Mouse (Mus musculus): ENCODE data around the gene Pias4. TPM values are rescaled to one million over a fixed set of nuclear protein-coding genes. Genes with fewer than 3 reads are reported as not detected.

The Pias4 gene
- polyA plus RNA-seq, 1 experiment = 12.5 TPM

- no peak for DNase-seq (ENCODE audit: low spot score)
These were observed 29.5 kb downstream of the Pias4 start for GRCm38 (mm10) chr10:81138131-81138782.

DNA sequence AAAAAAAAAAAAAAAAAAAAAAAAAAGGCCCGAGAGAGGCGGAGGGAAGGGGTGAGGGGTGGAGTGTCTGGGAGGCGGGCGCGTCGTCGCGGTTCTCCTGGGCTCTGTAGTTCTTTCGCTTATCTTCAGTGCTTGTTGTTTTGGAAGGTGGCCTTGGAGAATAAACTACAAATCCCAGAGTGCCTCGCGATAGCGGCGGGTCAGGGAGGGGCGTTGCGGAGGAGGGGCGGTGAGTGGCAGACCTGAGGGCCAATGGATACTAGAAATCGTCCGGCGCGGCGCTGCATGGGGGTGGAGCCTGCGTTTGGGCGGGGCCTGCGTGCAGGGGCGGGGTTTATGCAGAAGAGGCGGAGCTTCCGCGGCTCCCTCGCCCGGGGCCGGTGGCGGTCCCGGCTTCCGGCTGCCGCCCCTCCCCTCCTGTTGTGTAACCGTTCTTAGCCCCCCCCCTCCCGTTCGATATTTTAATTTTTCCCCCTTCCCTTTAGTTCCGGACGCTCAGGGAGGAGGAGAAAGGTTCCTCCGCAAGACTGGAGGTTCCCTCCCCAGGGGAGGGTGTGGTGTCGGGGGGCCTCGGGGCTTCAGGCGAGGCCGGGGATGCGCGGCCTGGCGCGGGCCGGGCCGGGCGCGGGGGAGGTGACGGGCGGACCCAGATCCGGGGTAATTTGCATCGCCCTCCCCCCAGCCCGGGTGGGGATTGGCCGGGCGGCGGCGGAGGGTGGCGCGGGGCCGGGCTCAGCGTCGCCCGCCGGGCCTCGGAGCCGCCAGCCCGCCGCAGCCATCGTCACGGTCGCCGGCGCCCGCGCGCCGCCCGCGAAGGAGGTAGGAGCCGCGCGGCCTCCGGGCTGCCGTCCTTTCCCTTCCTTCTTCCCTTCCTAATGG lies 30.2 kb downstream of the Pias4 start:
- peak; percentile 99 for DNase-seq (ENCODE audit: low spot score)

- peak; percentile 86 for DNase-seq (ENCODE audit: low spot score)
These were observed 31.0 kb downstream of the Pias4 start for GRCm38 (mm10) chr10:81136706-81137231.

GRCm38 (mm10) chr10:81135831-81136705 lies 31.7 kb downstream of the Pias4 start:
- no peak for DNase-seq (ENCODE audit: low spot score)

- DNase-seq (ENCODE audit: low spot score) = no peak
These were observed 32.6 kb downstream of the Pias4 start, which contains the start of gene Zbtb7a for GRCm38 (mm10) chr10:81134966-81135681. Zbtb7a (plus strand) TSS chr10:81135220.

GRCm38 (mm10) chr10:81134181-81134587 lies 33.5 kb downstream of the Pias4 start:
- no peak for DNase-seq (ENCODE audit: low spot score)

DNA sequence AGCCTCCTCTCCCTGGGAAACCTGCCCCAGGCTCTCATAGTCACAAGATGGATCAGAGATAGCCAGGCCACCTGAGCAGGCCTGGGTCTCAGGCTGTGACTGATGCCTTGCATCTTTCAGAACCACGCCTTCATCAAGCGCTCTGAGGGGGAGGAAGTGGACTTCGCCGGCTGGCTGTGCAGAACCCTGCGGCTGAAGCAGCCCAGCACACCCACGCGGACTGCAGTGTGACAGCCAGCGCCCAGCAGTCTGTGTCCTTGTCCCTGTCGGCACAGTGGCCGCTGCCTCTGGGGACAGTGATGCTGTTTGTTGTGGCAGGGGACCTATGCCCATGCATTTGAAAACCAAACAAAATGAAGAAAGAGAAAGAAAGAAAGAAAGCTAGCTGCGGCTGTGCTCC lies 44.2 kb downstream of the Pias4 start:
- no peak for DNase-seq (ENCODE audit: low spot score)

GRCm38 (mm10) chr10:81122889-81123288 lies 44.8 kb downstream of the Pias4 start:
- no peak for DNase-seq (ENCODE audit: low spot score)

DNA sequence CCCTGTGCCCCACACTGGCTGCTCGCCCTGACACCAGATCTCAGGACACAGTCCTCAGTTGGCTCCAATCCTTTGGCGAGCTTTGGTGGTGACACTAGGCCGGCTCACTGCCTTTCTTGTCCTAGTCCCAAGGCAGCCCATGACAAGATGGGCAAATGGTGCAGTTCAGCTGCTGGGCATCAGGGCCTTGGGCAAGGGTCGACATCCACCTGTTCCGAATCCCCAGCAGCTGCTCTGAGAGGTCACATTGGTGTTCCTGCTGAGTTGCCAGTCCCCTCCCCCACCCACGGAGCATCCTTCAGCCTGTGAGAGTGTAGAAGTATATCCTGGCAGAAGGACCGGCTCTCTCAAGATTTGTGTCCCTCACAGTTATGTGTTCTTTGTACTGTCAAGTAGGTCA lies 47.1 kb downstream of the Pias4 start:
- DNase-seq (ENCODE audit: low spot score) = no peak

GRCm38 (mm10) chr10:81119625-81120024 lies 48.1 kb downstream of the Pias4 start:
- no peak for DNase-seq (ENCODE audit: low spot score)

- DNase-seq (ENCODE audit: low spot score) = no peak
These were observed 54.8 kb downstream of the Pias4 start for GRCm38 (mm10) chr10:81112946-81113345.

DNA sequence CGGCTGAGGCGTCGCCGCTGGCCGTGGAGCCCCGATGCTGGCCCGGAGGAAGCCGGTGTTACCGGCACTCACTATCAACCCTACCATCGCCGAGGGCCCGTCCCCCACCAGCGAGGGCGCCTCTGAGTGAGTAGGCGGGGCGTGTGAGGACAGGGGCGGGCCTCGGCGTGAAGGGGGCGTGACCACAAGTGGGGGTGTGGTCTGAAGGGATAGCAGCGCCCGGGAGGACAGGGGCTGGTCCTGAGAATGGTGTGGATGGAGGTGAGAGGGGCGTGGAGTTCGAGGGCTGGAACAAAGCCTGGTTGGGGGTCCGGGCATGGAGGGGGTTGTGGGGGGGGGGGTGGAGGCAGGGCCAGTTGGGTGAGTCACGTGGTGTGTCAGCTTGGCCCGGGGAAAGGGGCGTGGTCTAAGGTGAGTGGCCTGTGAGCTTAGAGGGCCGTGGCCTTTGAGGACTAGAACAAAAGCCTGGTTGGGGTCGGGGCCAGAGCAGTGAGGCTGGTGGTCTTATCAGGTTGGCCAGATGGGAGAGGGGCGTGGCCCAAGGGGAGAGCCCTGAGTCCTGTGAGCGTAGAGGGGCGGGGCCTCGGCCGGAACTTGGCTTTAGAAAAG lies 61.5 kb downstream of the Pias4 start:
- DNase-seq (ENCODE audit: low spot score) = peak; percentile 83

DNA sequence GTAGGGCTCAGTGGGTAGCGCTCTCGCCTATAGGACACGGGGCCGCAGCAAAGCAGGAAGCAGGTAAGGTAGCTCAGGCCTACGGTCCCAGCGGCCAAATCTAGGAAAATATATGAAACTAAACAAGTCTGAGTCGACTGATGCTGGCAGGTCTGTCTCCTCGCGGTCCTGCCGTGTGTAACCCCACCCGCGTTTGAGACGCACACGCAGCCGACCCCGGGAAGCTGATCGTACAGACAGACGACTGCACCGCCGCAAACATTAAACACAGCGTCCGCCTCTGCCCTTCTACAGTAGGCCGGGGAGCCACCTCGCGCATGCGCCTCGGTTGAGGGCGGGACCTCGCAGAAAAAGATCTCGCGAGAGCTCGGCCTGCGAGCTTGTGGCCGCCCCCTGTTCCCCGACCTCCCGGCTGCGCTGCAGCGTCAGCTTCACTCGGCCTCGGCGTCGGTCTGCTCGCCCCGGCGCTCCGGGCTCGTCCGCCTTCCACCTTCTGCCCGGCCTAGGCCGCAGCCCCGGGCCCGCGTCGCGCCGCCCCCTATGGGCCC lies 62.1 kb downstream of the Pias4 start, which contains the start of gene Map2k2:
Map2k2 (plus strand) TSS at position 351 of the 548 bp plus-strand sequence.
- DNase-seq (ENCODE audit: low spot score) = peak; percentile 96

Other genes starting within 250 kb of the Pias4 start
- 10.5 and 14.1 TPM in 2 replicates for gene Lmnb2, start 249.7 kb downstream of the Pias4 start, polyA plus RNA-seq (2012; rRNA removed)
- gene Gadd45b, start 237.8 kb downstream of the Pias4 start, polyA plus RNA-seq (2012; rRNA removed) = 17.9 and 29.9 TPM in 2 replicates
- gene Gng7, start 153.0 kb downstream of the Pias4 start, polyA plus RNA-seq (2012; rRNA removed) = 4.2 and 5.4 TPM in 2 replicates
- gene Diras1, start 142.3 kb downstream of the Pias4 start, polyA plus RNA-seq (2012; rRNA removed) = 0.12 and 0.17 TPM in 2 replicates
- gene Slc39a3, start 130.5 kb downstream of the Pias4 start, polyA plus RNA-seq (2012; rRNA removed) = 25.3 and 29.3 TPM in 2 replicates
- 90.0 and 93.9 TPM in 2 replicates for gene Sgta, start 107.7 kb downstream of the Pias4 start, polyA plus RNA-seq (2012; rRNA removed)
- 21.7 and 22.7 TPM in 2 replicates for gene Thop1, start 97.9 kb downstream of the Pias4 start, polyA plus RNA-seq (2012; rRNA removed)
- gene Creb3l3, start 69.0 kb downstream of the Pias4 start, polyA plus RNA-seq (2012; rRNA removed) = 1.1 and 1.2 TPM in 2 replicates
- 119 TPM in 2 replicates for gene Map2k2, start 62.0 kb downstream of the Pias4 start, polyA plus RNA-seq (2012; rRNA removed)
- gene Zbtb7a, start 32.7 kb downstream of the Pias4 start, polyA plus RNA-seq (2012; rRNA removed) = 30.0 and 39.0 TPM in 2 replicates
- 1,109 and 1,486 TPM in 2 replicates for gene Eef2, start 8.7 kb upstream of the Pias4 start, polyA plus RNA-seq (2012; rRNA removed)
- gene Dapk3, start 15.1 kb upstream of the Pias4 start, polyA plus RNA-seq (2012; rRNA removed) = 58.2 and 61.1 TPM in 2 replicates
- not detected in 2 replicates for gene 4930442H23Rik, start 15.9 kb upstream of the Pias4 start, polyA plus RNA-seq (2012; rRNA removed)
- not detected in 2 replicates for gene Nmrk2, start 34.1 kb upstream of the Pias4 start, polyA plus RNA-seq (2012; rRNA removed)
- gene Atcay, start 62.9 kb upstream of the Pias4 start, polyA plus RNA-seq (2012; rRNA removed) = 0.10 and 0.13 TPM in 2 replicates
- 29.3 and 34.4 TPM in 2 replicates for gene Zfr2, start 65.2 kb upstream of the Pias4 start, polyA plus RNA-seq (2012; rRNA removed)
- 2.2 and 2.6 TPM in 2 replicates for gene Matk, start 85.0 kb upstream of the Pias4 start, polyA plus RNA-seq (2012; rRNA removed)
- 95.9 and 103 TPM in 2 replicates for gene Mrpl54, start 99.0 kb upstream of the Pias4 start, polyA plus RNA-seq (2012; rRNA removed)
- gene Apba3, start 99.0 kb upstream of the Pias4 start, polyA plus RNA-seq (2012; rRNA removed) = 45.9 and 48.3 TPM in 2 replicates
- gene Tjp3, start 123.7 kb upstream of the Pias4 start, polyA plus RNA-seq (2012; rRNA removed) = 23.7 and 25.1 TPM in 2 replicates
- gene Pip5k1c, start 125.0 kb upstream of the Pias4 start, polyA plus RNA-seq (2012; rRNA removed) = 38.6 and 48.9 TPM in 2 replicates
- gene Cactin, start 153.2 kb upstream of the Pias4 start, polyA plus RNA-seq (2012; rRNA removed) = 27.7 and 29.5 TPM in 2 replicates
- 9.3 and 11.6 TPM in 2 replicates for gene Tbxa2r, start 160.8 kb upstream of the Pias4 start, polyA plus RNA-seq (2012; rRNA removed)
- gene Gipc3, start 175.3 kb upstream of the Pias4 start, polyA plus RNA-seq (2012; rRNA removed) = 3.2 and 6.5 TPM in 2 replicates
- 82.9 and 91.7 TPM in 2 replicates for gene Hmg20b, start 182.6 kb upstream of the Pias4 start, polyA plus RNA-seq (2012; rRNA removed)
- 12.1 and 12.4 TPM in 2 replicates for gene Mfsd12, start 189.6 kb upstream of the Pias4 start, polyA plus RNA-seq (2012; rRNA removed)
- 1.9 and 2.1 TPM in 2 replicates for gene 4930404N11Rik, start 197.9 kb upstream of the Pias4 start, polyA plus RNA-seq (2012; rRNA removed)
- 34.1 and 34.4 TPM in 2 replicates for gene Fzr1, start 210.6 kb upstream of the Pias4 start, polyA plus RNA-seq (2012; rRNA removed)
- gene Dohh, start 216.5 kb upstream of the Pias4 start, polyA plus RNA-seq (2012; rRNA removed) = 42.9 and 47.4 TPM in 2 replicates
- gene Gm48551, start 216.5 kb upstream of the Pias4 start, polyA plus RNA-seq (2012; rRNA removed) = 3.6 and 3.8 TPM in 2 replicates
- gene Gm48552, start 221.1 kb upstream of the Pias4 start, polyA plus RNA-seq (2012; rRNA removed) = 2.7 and 3.6 TPM in 2 replicates
- 5.0 and 6.9 TPM in 2 replicates for gene Smim24, start 225.1 kb upstream of the Pias4 start, polyA plus RNA-seq (2012; rRNA removed)